Mouse (Mus musculus): Measurements from ENCODE around the gene Efcab2. TPM values are rescaled to one million over a fixed set of nuclear protein-coding genes. Genes with fewer than 3 reads are reported as not detected.

Efcab2 gene
- polyA plus RNA-seq (2012; rRNA removed) = 0.23 and 0.34 TPM in 2 replicates

DNA sequence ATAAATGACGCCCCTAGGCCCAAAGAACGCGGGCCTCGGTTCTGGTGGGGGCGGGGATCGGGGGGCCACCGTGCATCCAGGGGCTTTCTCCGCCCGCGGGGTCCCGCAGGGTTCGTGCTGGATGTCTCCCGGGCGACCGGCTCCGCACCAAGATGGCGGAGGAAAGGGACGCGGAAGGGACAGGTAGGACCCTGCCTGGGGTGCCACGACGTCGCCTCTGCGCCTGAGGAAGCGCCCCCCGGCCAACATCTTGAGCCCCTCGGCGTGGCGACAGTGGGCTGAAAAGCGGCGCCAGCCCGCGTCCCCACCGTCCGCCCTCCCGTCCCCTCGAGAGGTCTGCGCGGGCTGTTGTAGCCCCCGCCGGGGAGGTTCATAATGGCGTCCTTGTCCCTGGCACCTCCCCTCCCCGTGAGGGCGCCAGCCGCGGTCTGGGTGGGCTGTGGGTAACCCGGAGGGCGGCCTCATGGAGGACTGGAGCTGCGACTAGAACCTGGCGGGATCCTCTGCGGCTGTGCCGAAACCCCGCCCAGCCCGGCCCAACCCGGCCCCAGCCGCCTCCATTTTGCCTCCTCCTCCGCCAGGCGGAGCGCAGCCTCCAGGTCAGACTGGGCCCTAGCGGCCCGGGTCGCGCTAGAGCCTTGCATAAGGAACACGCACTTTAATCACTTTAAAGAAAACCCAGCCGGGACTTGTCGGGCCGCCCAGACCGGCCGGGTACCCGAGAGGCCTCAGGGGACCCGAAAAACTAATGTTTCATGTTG lies at the start of gene Efcab2:
Gene Efcab2 (plus strand): TSS at position 135 of the 761 bp plus-strand sequence.
- TF ChIP-seq POLR2A (IDR thresholded peaks at IDR 0.05; ENCODE audit: low read depth, low read length) = peak; percentile 73
- peak; percentile 30; the same call in 1 of the 2 replicates for TF ChIP-seq CTCF (IDR thresholded peaks at IDR 0.05; ENCODE audit: extremely low read depth, insufficient read depth, insufficient read length, insufficient replicate concordance)
- Histone ChIP-seq H3K4me1 (ENCODE audit: control insufficient read depth, insufficient read depth, insufficient read length) (no peaks in the 10 kb centered on the region; the same call in 1 of the 2 replicates), H3K36me3 (ENCODE audit: control insufficient read depth, insufficient read depth, low read length) (no peaks in the 10 kb centered on the region), H3K27ac (ENCODE audit: insufficient read depth, low read length) (peak within 1 kb of the TSS; percentile 100), H3K4me3 (ENCODE audit: extremely low read depth, insufficient read depth, insufficient read length) (peak within 1 kb of the TSS; percentile 94), H3K27me3 (ENCODE audit: control insufficient read depth, insufficient read depth, low read length) (no peaks in the 10 kb centered on the region)
- under 1% methylated on average over 70 of the region's 70 CpGs for whole genome bisulfite sequencing
- DNase-seq (ENCODE audit: low read depth in 1 of 2, low spot score in 2 of 2) = peak; percentile 87

DNA sequence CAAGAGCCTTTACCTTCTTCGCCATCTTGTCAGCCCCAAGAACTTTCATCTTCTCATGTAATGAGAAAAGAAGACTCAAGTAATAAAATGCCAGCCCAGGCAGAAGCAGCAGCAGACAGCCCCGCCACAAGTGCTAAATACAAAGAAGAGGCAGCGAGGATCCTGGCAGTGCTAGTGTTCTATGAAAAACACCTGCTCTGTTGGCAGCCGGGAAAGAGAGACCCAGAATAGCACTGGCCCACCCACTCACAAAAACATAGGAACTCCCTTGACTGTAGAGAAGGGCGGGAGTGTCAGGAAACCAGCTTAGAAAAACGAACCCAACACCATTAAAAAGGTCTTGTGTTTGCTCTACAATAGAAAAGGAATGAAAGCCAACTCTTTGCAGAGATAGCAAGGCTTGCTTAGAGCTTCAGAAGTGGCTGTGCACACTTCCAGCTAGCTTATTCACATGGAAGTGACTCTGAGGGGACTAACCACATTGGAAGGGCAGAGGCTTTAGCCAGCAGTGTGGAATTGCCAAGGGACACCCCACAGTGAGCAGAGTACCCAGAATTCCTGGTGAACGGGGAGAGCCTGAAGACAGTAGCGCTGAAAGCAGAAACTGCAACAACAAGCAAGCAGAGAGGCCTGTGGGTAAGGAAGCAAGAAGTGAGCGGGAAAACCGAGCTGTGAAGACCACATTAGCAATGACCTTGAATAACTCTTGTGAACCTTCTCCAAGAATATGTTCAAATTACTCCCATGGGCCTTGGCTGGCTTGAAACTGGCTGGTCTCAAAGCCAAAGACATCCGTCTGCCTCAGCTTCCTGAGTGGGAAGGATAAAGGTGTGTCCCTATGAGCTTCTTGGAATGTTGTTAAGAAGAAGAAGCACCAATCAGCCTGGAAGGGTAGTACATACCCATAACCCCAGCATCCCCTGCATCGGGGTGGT lies 47.8 kb upstream of the Efcab2 start:
- TF ChIP-seq POLR2A (IDR thresholded peaks at IDR 0.05; ENCODE audit: low read depth, low read length) (no peak), CTCF (IDR thresholded peaks at IDR 0.05; ENCODE audit: extremely low read depth, insufficient read depth, insufficient read length, insufficient replicate concordance) (no peak)
- Histone ChIP-seq H3K4me3 (ENCODE audit: extremely low read depth, insufficient read depth, insufficient read length) (no peak overlapping the region), H3K36me3 (ENCODE audit: control insufficient read depth, insufficient read depth, low read length) (no peaks in the 10 kb centered on the region), H3K4me1 (ENCODE audit: control insufficient read depth, insufficient read depth, insufficient read length) (no peaks in the 10 kb centered on the region), H3K27me3 (ENCODE audit: control insufficient read depth, insufficient read depth, low read length) (no peaks in the 10 kb centered on the region), H3K27ac (ENCODE audit: insufficient read depth, low read length) (no peak overlapping the region)
- 86% methylated on average over 12 of the region's 12 CpGs for WGBS
- no peak for DNase-seq (ENCODE audit: low read depth in 1 of 2, low spot score in 2 of 2)

DNA sequence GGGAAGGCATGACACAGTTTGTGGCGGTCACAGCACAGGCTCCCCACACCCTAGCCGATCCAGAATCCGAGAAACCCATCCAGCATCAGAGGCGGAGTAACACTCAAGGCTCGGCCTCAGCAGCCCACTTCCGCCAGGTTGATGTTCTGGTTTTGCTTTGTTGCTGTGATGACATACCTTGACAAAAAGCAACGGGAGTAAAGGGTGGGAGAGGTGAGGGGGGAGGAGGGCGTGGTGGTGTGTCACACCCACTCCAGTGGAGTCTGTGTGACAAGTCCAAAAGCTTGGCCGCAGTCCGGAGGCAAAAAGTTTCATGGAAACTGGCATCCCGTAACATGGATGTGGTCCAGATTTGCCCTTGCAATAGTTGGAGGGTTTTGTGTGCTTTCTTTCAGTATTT lies 45.6 kb upstream of the Efcab2 start:
- H3K4me3 ChIP-seq (ENCODE audit: extremely low read depth, insufficient read depth, insufficient read length) = no peak overlapping the region
- no peak overlapping the region for H3K27ac ChIP-seq (ENCODE audit: insufficient read depth, low read length)
- no peaks in the 10 kb centered on the region for H3K27me3 ChIP-seq (ENCODE audit: control insufficient read depth, insufficient read depth, low read length)
- H3K36me3 ChIP-seq (ENCODE audit: control insufficient read depth, insufficient read depth, low read length) = no peaks in the 10 kb centered on the region
- no peak for TF ChIP-seq CTCF (IDR thresholded peaks at IDR 0.05; ENCODE audit: extremely low read depth, insufficient read depth, insufficient read length, insufficient replicate concordance)
- no peak for TF ChIP-seq POLR2A (IDR thresholded peaks at IDR 0.05; ENCODE audit: low read depth, low read length)
- no peaks in the 10 kb centered on the region for H3K4me1 ChIP-seq (ENCODE audit: control insufficient read depth, insufficient read depth, insufficient read length)
- DNase-seq (ENCODE audit: low read depth in 1 of 2, low spot score in 2 of 2) = no peak
- WGBS = 85% methylated on average over 11 of the region's 11 CpGs

- no peaks in the 10 kb centered on the region for H3K27me3 ChIP-seq (ENCODE audit: control insufficient read depth, insufficient read depth, low read length)
- TF ChIP-seq CTCF (IDR thresholded peaks at IDR 0.05; ENCODE audit: extremely low read depth, insufficient read depth, insufficient read length, insufficient replicate concordance) = no peak
- no peak for TF ChIP-seq POLR2A (IDR thresholded peaks at IDR 0.05; ENCODE audit: low read depth, low read length)
- H3K4me1 ChIP-seq (ENCODE audit: control insufficient read depth, insufficient read depth, insufficient read length) = no peaks in the 10 kb centered on the region
- H3K36me3 ChIP-seq (ENCODE audit: control insufficient read depth, insufficient read depth, low read length) = no peaks in the 10 kb centered on the region
- no peak overlapping the region for H3K27ac ChIP-seq (ENCODE audit: insufficient read depth, low read length)
- no peak overlapping the region for H3K4me3 ChIP-seq (ENCODE audit: extremely low read depth, insufficient read depth, insufficient read length)
- no peak for DNase-seq (ENCODE audit: low read depth in 1 of 2, low spot score in 2 of 2)
- 70% methylated on average over 2 of the region's 2 CpGs for WGBS
Observed at GRCm38 (mm10) chr1:178360702-178361101, 45.2 kb upstream of the Efcab2 start.

GRCm38 (mm10) chr1:178365171-178365570 lies 40.7 kb upstream of the Efcab2 start:
- WGBS = 94% methylated on average over 6 of the region's 6 CpGs

DNA sequence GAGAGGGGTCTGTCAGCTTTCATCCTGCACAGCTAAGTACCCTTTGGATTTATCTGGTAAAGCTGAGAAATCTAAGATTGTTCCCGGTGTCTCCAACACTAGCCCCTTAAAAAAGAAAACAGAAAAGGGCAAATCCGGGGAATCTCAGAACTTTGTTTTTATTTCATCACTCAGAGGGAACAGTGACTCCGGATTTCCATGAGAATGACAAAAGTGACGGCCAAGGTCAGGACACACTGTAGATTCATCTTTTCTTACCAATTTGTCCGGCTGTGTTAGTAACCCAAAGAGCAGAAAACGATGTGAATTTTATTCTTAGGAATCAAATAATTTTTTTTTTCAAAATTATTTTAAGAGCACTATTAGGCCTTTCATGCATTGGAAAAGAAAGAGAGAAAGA lies 37.8 kb upstream of the Efcab2 start:
- no peak for TF ChIP-seq POLR2A (IDR thresholded peaks at IDR 0.05; ENCODE audit: low read depth, low read length)
- no peak for TF ChIP-seq CTCF (IDR thresholded peaks at IDR 0.05; ENCODE audit: extremely low read depth, insufficient read depth, insufficient read length, insufficient replicate concordance)
- WGBS = 88% methylated on average over 6 of the region's 6 CpGs
- no peaks in the 10 kb centered on the region for H3K36me3 ChIP-seq (ENCODE audit: control insufficient read depth, insufficient read depth, low read length)
- DNase-seq (ENCODE audit: low read depth in 1 of 2, low spot score in 2 of 2) = no peak
- H3K4me1 ChIP-seq (ENCODE audit: control insufficient read depth, insufficient read depth, insufficient read length) = peaks cover 3% of the 10 kb centered on the region; the same call in 1 of the 2 replicates
- H3K27ac ChIP-seq (ENCODE audit: insufficient read depth, low read length) = no peak overlapping the region; the same call in 1 of the 2 replicates
- no peak overlapping the region for H3K4me3 ChIP-seq (ENCODE audit: extremely low read depth, insufficient read depth, insufficient read length)
- H3K27me3 ChIP-seq (ENCODE audit: control insufficient read depth, insufficient read depth, low read length) = no peaks in the 10 kb centered on the region

More at GRCm38 (mm10) chr1:178365171-178365570, 40.7 kb upstream of the Efcab2 start:
- peaks cover 3% of the 10 kb centered on the region; the same call in 1 of the 2 replicates for H3K4me1 ChIP-seq (ENCODE audit: control insufficient read depth, insufficient read depth, insufficient read length)
- no peaks in the 10 kb centered on the region for H3K36me3 ChIP-seq (ENCODE audit: control insufficient read depth, insufficient read depth, low read length)
- no peak overlapping the region for H3K27ac ChIP-seq (ENCODE audit: insufficient read depth, low read length)
- no peak for DNase-seq (ENCODE audit: low read depth in 1 of 2, low spot score in 2 of 2)
- no peak for TF ChIP-seq POLR2A (IDR thresholded peaks at IDR 0.05; ENCODE audit: low read depth, low read length)
- TF ChIP-seq CTCF (IDR thresholded peaks at IDR 0.05; ENCODE audit: extremely low read depth, insufficient read depth, insufficient read length, insufficient replicate concordance) = no peak
- H3K4me3 ChIP-seq (ENCODE audit: extremely low read depth, insufficient read depth, insufficient read length) = no peak overlapping the region
- no peaks in the 10 kb centered on the region for H3K27me3 ChIP-seq (ENCODE audit: control insufficient read depth, insufficient read depth, low read length)
